Mouse (Mus musculus) E14TG2a.4 (cell line): ENCODE measurements at regions not wholly inside any gene's neighbourhood (a gene's known extent, or its start where the extent isn't known, plus 50 kb on each side); places are given as distances from the start of the nearest gene placed in this dataset.

Experiments used
- H3K27me3 ChIP-seq: 2 replicates; pipeline ENCODE4 v1.6.1; 2014; ENCODE audit warnings: low read length, control low read depth; ENCODE audit not compliant: insufficient read depth
- H3K36me3 ChIP-seq: 2 replicates; pipeline ENCODE4 v1.6.1; 2014; ENCODE audit warnings: low read length, control low read depth; ENCODE audit not compliant: insufficient read depth
- H3K4me1 ChIP-seq: replicated peaks from 2 replicates; pipeline ENCODE4 v1.6.1; 2014; ENCODE audit warnings: low read depth, low read length, control low read depth
- H3K4me3 ChIP-seq: replicated peaks from 2 replicates; pipeline ENCODE4 v1.5.1; 2014; ENCODE audit warnings: mild to moderate bottlenecking, low read length
- H3K9me3 ChIP-seq: 2 replicates; pipeline ENCODE4 v1.6.1; 2014; ENCODE audit warnings: low read length, control low read depth
- CTCF ChIP-seq: conservative IDR thresholded peaks from 2 replicates; pipeline ENCODE4 v1.5.1; 2014; ENCODE audit warnings: low read length
- NANOG ChIP-seq: IDR thresholded peaks from 2 replicates; pipeline ENCODE4 v1.6.1; 2014; ENCODE audit warnings: borderline replicate concordance, low read length, mixed read lengths
- POU5F1 ChIP-seq: IDR thresholded peaks from 2 replicates; pipeline ENCODE4 v1.6.1; 2014; ENCODE audit warnings: low read length, borderline replicate concordance

GRCm38 (mm10) chr17:3962176-3962575 lies 266.1 kb upstream of the Nox3 start:
- no peaks in the 10 kb centered on the region for H3K27me3 ChIP-seq
- no peak for TF ChIP-seq POU5F1
- TF ChIP-seq CTCF, result no peak
- no peak for TF ChIP-seq NANOG
- no peak overlapping the region for H3K4me3 ChIP-seq
- no peaks in the 10 kb centered on the region for H3K9me3 ChIP-seq
- no peaks in the 10 kb centered on the region for H3K36me3 ChIP-seq
- H3K4me1 ChIP-seq, result no peaks in the 10 kb centered on the region

DNA sequence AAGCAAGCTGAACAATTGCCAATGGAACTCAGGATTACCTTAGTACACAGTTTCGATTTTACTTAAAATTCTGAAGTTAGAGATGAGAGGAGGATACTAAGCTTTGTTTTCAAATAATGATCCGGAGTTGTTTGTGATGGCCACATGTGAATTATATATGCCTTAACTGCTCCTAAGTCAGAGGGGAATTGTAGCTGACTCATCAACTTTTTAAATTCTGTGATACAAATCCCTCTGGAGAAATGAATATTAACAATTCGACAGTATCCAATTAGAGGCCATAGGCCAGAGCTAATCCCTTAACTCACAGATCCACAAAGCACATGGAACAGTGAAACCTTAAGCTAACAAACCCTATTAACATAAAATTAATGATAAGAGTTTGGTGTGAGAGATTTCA lies 250.5 kb upstream of the Nox3 start:
- no peak for TF ChIP-seq POU5F1
- no peak for TF ChIP-seq CTCF
- no peak for TF ChIP-seq NANOG
- Histone ChIP-seq H3K36me3 (no peaks in the 10 kb centered on the region), H3K9me3 (no peaks in the 10 kb centered on the region), H3K4me1 (no peaks in the 10 kb centered on the region), H3K4me3 (no peak overlapping the region), H3K27me3 (no peaks in the 10 kb centered on the region)

DNA sequence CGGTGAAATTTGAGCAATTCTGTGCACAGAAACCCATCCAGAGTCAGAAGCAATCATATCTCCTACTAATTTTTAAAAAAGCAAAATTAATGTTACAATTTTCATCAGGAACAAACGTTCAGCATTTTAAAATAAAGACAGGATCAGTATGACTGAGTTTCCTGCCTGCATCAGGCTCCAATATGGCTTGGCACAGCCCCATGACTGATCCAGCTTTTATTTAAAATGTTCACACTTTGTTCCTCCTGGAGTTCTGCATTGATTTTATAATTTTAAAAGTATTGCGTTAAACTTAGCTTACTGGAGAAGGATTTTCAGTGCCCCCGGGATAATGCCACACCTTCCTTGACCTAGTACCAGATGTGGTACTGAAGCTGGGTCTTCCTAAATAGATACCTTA lies 240.3 kb upstream of the Nox3 start:
- Histone ChIP-seq H3K36me3 (no peaks in the 10 kb centered on the region), H3K27me3 (no peaks in the 10 kb centered on the region), H3K4me3 (no peak overlapping the region), H3K4me1 (no peaks in the 10 kb centered on the region), H3K9me3 (no peaks in the 10 kb centered on the region)
- TF ChIP-seq POU5F1, result no peak
- TF ChIP-seq NANOG, result no peak
- TF ChIP-seq CTCF, result no peak

- Histone ChIP-seq H3K9me3 (no peaks in the 10 kb centered on the region), H3K27me3 (no peaks in the 10 kb centered on the region), H3K4me1 (no peaks in the 10 kb centered on the region), H3K36me3 (no peaks in the 10 kb centered on the region), H3K4me3 (no peak overlapping the region)
- TF ChIP-seq POU5F1 (no peak), NANOG (no peak), CTCF (no peak)
Measured at GRCm38 (mm10) chr17:3933208-3933607, 237.1 kb upstream of the Nox3 start.

DNA sequence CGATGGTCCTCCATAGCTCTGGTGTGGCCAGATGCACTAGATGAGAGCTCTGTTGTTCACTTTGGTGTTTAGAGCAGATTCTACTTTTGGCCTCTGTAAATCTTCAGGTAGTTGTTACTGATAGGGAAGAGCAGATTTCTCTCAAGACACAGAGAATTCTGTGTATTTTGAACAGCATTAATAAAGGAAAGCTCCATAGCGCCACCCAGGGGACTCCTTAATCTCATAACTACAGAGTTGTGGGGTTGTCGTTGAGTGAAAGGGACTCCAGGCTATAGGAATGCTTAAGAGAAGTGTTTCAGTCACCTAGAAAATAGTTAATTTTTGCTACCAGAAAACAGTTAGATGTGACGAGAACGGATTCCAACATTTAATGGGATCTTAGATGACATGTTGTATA lies 236.0 kb upstream of the Nox3 start:
- no peak overlapping the region for H3K4me3 ChIP-seq
- no peaks in the 10 kb centered on the region for H3K4me1 ChIP-seq
- H3K36me3 ChIP-seq, result no peaks in the 10 kb centered on the region
- no peaks in the 10 kb centered on the region for H3K9me3 ChIP-seq
- no peaks in the 10 kb centered on the region for H3K27me3 ChIP-seq
- TF ChIP-seq POU5F1 (no peak), CTCF (peak; percentile 35)

- Histone ChIP-seq H3K4me3 (no peak overlapping the region), H3K9me3 (no peaks in the 10 kb centered on the region), H3K4me1 (no peaks in the 10 kb centered on the region), H3K27me3 (no peaks in the 10 kb centered on the region), H3K36me3 (no peaks in the 10 kb centered on the region)
- TF ChIP-seq POU5F1, result no peak
- no peak for TF ChIP-seq CTCF
Measured at GRCm38 (mm10) chr17:3927106-3927505, 231.0 kb upstream of the Nox3 start.

DNA sequence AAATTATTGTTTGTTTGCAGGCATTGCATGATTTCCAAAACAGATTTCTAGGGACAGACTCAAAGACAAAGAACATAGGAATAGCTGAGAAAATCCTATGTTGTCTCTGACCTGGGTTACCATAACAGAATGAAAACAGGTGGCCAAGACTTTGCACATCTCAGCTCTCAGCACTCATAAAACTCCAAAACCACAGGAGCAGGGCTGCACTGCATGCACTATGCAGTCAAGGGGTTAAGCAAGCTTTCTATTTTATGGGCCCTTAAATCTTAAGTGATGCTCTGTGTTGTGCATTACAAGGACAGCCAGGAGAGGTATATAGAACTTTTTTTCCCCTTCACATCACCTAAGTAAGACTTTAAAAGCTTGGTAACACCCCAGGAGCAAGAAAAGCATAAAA lies 224.2 kb upstream of the Nox3 start:
- TF ChIP-seq CTCF (no peak), POU5F1 (no peak), NANOG (no peak)
- no peaks in the 10 kb centered on the region for H3K9me3 ChIP-seq

DNA sequence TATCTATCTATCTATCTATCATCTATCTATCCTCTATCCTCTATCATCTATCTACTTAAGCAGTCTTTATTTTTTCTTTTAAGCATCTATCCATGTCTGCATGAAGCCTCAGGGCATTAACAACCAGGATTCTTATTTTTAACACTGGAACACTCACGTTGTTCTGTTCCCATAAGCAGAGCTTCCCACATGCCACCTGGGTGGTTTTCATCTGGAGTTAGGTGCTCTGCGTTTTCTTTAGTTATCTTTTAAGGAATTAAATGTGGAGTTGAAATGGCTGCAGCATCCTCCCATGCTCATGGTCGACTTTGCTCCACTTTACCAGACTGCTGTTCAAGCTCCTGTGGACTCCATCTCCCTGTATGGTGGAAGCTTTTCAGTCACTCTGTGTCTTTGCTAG lies 196.8 kb upstream of the Nox3 start:
- Histone ChIP-seq H3K4me3 (no peak overlapping the region), H3K9me3 (no peaks in the 10 kb centered on the region), H3K36me3 (no peaks in the 10 kb centered on the region), H3K4me1 (no peaks in the 10 kb centered on the region), H3K27me3 (no peaks in the 10 kb centered on the region)
- no peak for TF ChIP-seq NANOG
- TF ChIP-seq POU5F1, result no peak
- no peak for TF ChIP-seq CTCF

More for the DNA sequence above, 224.2 kb upstream of the Nox3 start:
- Histone ChIP-seq H3K4me3 (no peak overlapping the region), H3K36me3 (no peaks in the 10 kb centered on the region), H3K4me1 (no peaks in the 10 kb centered on the region), H3K27me3 (no peaks in the 10 kb centered on the region)

DNA sequence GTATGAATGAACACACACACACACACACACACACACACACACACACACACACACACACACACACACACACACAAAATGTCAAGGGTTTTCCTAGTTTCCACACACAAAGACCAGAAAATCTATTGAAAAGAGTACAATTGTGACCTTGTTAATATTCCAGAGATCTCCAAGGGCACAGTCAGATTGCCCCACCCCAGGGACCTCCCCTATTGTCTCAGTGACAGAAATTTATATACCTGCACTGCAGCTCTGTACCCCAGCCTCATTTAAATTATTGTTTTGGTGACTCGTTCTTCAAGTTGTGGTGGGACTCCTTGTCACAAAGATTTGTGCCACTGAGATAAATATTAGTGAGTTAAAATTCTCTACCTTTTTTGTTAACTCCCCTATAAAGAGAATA lies 187.1 kb upstream of the Nox3 start:
- no peak for TF ChIP-seq POU5F1
- TF ChIP-seq CTCF, result no peak
- no peak for TF ChIP-seq NANOG
- no peaks in the 10 kb centered on the region for H3K9me3 ChIP-seq
- no peaks in the 10 kb centered on the region for H3K36me3 ChIP-seq
- peaks cover 18% of the 10 kb centered on the region for H3K4me1 ChIP-seq
- H3K27me3 ChIP-seq, result no peaks in the 10 kb centered on the region
- no peak overlapping the region for H3K4me3 ChIP-seq

DNA sequence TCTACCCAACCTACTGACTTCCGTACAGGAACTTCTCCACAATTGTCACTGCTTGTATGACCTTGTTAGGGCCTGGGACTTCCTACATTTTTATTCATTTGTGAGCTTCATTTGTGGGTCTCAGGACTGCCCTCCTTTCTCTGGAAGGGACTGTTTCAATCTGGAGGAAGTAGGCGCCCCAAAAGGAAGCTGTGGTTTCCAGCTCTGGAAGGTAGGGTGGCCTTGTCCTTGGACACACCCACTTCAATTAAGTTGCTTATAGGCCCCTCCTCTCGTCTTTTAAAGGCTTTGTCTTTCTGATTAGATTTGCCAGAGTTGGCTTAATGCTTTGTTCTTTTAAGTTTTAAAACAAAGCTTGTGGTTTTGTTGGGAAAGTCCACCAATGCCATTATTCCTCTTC lies 183.0 kb upstream of the Nox3 start:
- no peaks in the 10 kb centered on the region for H3K36me3 ChIP-seq
- no peak overlapping the region for H3K4me3 ChIP-seq
- no peak for TF ChIP-seq POU5F1
- no peak for TF ChIP-seq CTCF
- TF ChIP-seq NANOG, result peak; percentile 22; the same call in 1 of the 2 replicates
- no peaks in the 10 kb centered on the region for H3K27me3 ChIP-seq
- H3K4me1 ChIP-seq, result peaks cover 18% of the 10 kb centered on the region
- H3K9me3 ChIP-seq, result peaks cover 6% of the 10 kb centered on the region
